Comparison of ENCODE assay signal across 9 mouse cellular contexts in the genomic region with DNA sequence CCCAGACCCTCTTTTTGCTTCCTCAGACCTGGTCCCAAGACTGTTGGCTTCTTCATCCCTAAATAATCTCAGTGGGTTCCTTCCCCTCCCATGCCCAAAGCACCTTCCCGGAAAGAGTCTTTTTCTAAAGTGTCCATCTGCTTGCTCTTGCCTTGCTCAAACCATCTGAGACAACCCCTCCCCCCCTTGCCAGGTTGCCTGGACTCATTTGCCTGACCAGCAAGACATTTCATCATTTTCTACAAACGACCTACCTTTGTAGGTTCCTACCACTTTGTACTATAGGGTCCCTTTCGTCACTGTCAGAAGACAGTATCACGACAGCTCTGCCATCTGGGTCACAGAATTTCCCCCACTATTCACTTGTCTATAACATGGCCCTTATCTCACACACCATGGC. TPM values are rescaled to one million over a fixed set of nuclear protein-coding genes. Genes with fewer than 3 reads are reported as not detected.
A peak's percentile ranks its signal among the peaks of the same experiment; 100 is the strongest.
DNase-seq lines count a peak whose midpoint lies in the region; ATAC-seq and TF ChIP-seq lines count a peak whose summit lies in the region.
"Had no signal": no experiment of that assay in that cellular context is flagged by ENCODE, and none has a peak within 500 bp of the region (broad histone marks: within the 10 kb centered on the region; RNA-seq: fewer than 3 reads in every experiment).

No protein-coding gene starts in this region.

- peaks cover 64% of the 10 kb centered on the region for H3K4me1 ChIP-seq in hindbrain, embryonic 10.5 days (replicated peaks)
- H3K4me1 ChIP-seq in hindbrain, embryonic 11.5 days (replicated peaks; ENCODE audit: control insufficient read depth, insufficient read depth, low read length): peaks cover 5% of the 10 kb centered on the region; the same call in 1 of the 2 replicates
- peaks cover 50% of the 10 kb centered on the region for H3K4me1 ChIP-seq in midbrain, embryonic 12.5 days
- H3K4me1 ChIP-seq in midbrain, postnatal 0 days (ENCODE audit: insufficient read depth, low read length): peaks cover 9% of the 10 kb centered on the region; the same call in 1 of the 2 replicates
- H3K4me1 ChIP-seq in hindbrain, embryonic 16.5 days (ENCODE audit: control insufficient read depth, insufficient read depth, low read depth, low read length): peaks cover 30% of the 10 kb centered on the region
- peaks cover 46% of the 10 kb centered on the region for H3K4me1 ChIP-seq in stomach, embryonic 16.5 days (ENCODE audit: control insufficient read depth, insufficient read depth, low read length)

- no peak overlapping the region for H3K4me2 ChIP-seq in hindbrain, embryonic 11.5 days (replicated peaks; ENCODE audit: low read depth, low read length)
- no peak overlapping the region for H3K4me2 ChIP-seq in midbrain, embryonic 12.5 days (replicated peaks)
- H3K4me2 ChIP-seq in midbrain, postnatal 0 days (ENCODE audit: low read depth, low read length, poor library complexity, severe bottlenecking): no peak overlapping the region
- H3K4me2 ChIP-seq in hindbrain, embryonic 16.5 days (ENCODE audit: low read length): no peak overlapping the region
- H3K4me2 ChIP-seq in stomach, embryonic 16.5 days (ENCODE audit: low read depth, low read length): no peak overlapping the region

- no peak for TF ChIP-seq CTCF in midbrain, postnatal 0 days (IDR thresholded peaks at IDR 0.05)

- H3K27ac ChIP-seq in hindbrain, embryonic 10.5 days: peak overlapping the region; percentile 88
- no peak overlapping the region for H3K27ac ChIP-seq in hindbrain, embryonic 11.5 days (ENCODE audit: low read depth, low read length)
- peak overlapping the region; percentile 88; the same call in 1 of the 2 replicates for H3K27ac ChIP-seq in midbrain, embryonic 12.5 days (replicated peaks)
- no peak overlapping the region for H3K27ac ChIP-seq in midbrain, postnatal 0 days (ENCODE audit: low read depth, low read length)
- H3K27ac ChIP-seq in hindbrain, embryonic 16.5 days (ENCODE audit: low read depth, low read length): 0 out of 2 replicates have a peak overlapping the region, but pooled peaks have one; percentile 49
- H3K27ac ChIP-seq in stomach, embryonic 16.5 days (ENCODE audit: low read length): peak overlapping the region; percentile 93; the same call in 1 of the 2 replicates

- H3K9ac ChIP-seq in hindbrain, embryonic 11.5 days (ENCODE audit: low read depth, low read length): no peak overlapping the region
- no peak overlapping the region for H3K9ac ChIP-seq in midbrain, embryonic 12.5 days (replicated peaks)
- H3K9ac ChIP-seq in midbrain, postnatal 0 days (replicated peaks; ENCODE audit: low read length, poor library complexity, severe bottlenecking): no peak overlapping the region
- H3K9ac ChIP-seq in hindbrain, embryonic 16.5 days (ENCODE audit: low read depth, low read length): no peak overlapping the region
- peak overlapping the region; percentile 65 for H3K9ac ChIP-seq in stomach, embryonic 16.5 days (ENCODE audit: low read length)

- H3K4me3 ChIP-seq in hindbrain, embryonic 10.5 days: no peak overlapping the region
- no peak overlapping the region for H3K4me3 ChIP-seq in hindbrain, embryonic 11.5 days (ENCODE audit: low read depth, low read length)
- no peak overlapping the region for H3K4me3 ChIP-seq in midbrain, embryonic 12.5 days
- no peak overlapping the region for H3K4me3 ChIP-seq in midbrain, postnatal 0 days (ENCODE audit: low read depth, low read length)
- no peak overlapping the region for H3K4me3 ChIP-seq in hindbrain, embryonic 16.5 days (ENCODE audit: low read length)
- no peak overlapping the region for H3K4me3 ChIP-seq in stomach, embryonic 16.5 days (replicated peaks; ENCODE audit: low read length)

- H3K36me3 ChIP-seq in hindbrain, embryonic 10.5 days: peaks cover 25% of the 10 kb centered on the region
- 0 out of 2 replicates have a peak, but pooled peaks cover 3% of the 10 kb centered on the region for H3K36me3 ChIP-seq in hindbrain, embryonic 11.5 days (ENCODE audit: control insufficient read depth, insufficient read depth, low read length)
- peaks cover 16% of the 10 kb centered on the region for H3K36me3 ChIP-seq in midbrain, embryonic 12.5 days
- H3K36me3 ChIP-seq in midbrain, postnatal 0 days (ENCODE audit: insufficient read depth, low read length): no peaks in the 10 kb centered on the region
- H3K36me3 ChIP-seq in hindbrain, embryonic 16.5 days (ENCODE audit: control insufficient read depth, insufficient read depth, low read length): no peaks in the 10 kb centered on the region
- H3K36me3 ChIP-seq in stomach, embryonic 16.5 days (ENCODE audit: control insufficient read depth, insufficient read depth, low read length): 0 out of 2 replicates have a peak, but pooled peaks cover 7% of the 10 kb centered on the region

- no peaks in the 10 kb centered on the region for H3K9me3 ChIP-seq in hindbrain, embryonic 10.5 days
- H3K9me3 ChIP-seq in hindbrain, embryonic 11.5 days (ENCODE audit: control insufficient read depth, low read length): no peaks in the 10 kb centered on the region
- H3K9me3 ChIP-seq in midbrain, embryonic 12.5 days: no peaks in the 10 kb centered on the region
- H3K9me3 ChIP-seq in midbrain, postnatal 0 days (ENCODE audit: low read length): no peaks in the 10 kb centered on the region
- H3K9me3 ChIP-seq in hindbrain, embryonic 16.5 days (ENCODE audit: control insufficient read depth, low read length): no peaks in the 10 kb centered on the region
- no peaks in the 10 kb centered on the region for H3K9me3 ChIP-seq in stomach, embryonic 16.5 days (replicated peaks; ENCODE audit: control insufficient read depth, low read length)

- WGBS in hindbrain, embryonic 10.5 days: 79% methylated on average over 4 of the region's 4 CpGs
- WGBS in hindbrain, embryonic 11.5 days: 81% methylated on average over 4 of the region's 4 CpGs
- WGBS in midbrain, embryonic 12.5 days: 88% methylated on average over 4 of the region's 4 CpGs
- 80% methylated on average over 4 of the region's 4 CpGs for WGBS in midbrain, postnatal 0 days
- WGBS in hindbrain, embryonic 16.5 days: 78% methylated on average over 4 of the region's 4 CpGs
- 74% methylated on average over 4 of the region's 4 CpGs for WGBS in stomach, embryonic 16.5 days

- H3K27me3 ChIP-seq in hindbrain, embryonic 10.5 days (ENCODE audit: insufficient read depth, poor library complexity, severe bottlenecking): no peaks in the 10 kb centered on the region
- H3K27me3 ChIP-seq in hindbrain, embryonic 11.5 days (ENCODE audit: control insufficient read depth, insufficient read depth, low read length): no peaks in the 10 kb centered on the region
- H3K27me3 ChIP-seq in midbrain, embryonic 12.5 days: no peaks in the 10 kb centered on the region
- no peaks in the 10 kb centered on the region for H3K27me3 ChIP-seq in midbrain, postnatal 0 days (ENCODE audit: insufficient read depth, low read length)
- H3K27me3 ChIP-seq in hindbrain, embryonic 16.5 days (replicated peaks; ENCODE audit: control insufficient read depth, insufficient read depth, low read length): no peaks in the 10 kb centered on the region
- H3K27me3 ChIP-seq in stomach, embryonic 16.5 days (ENCODE audit: control insufficient read depth, insufficient read depth, low read length): no peaks in the 10 kb centered on the region

- DNase-seq in hindbrain, embryonic 10.5 days (ENCODE audit: low spot score): no peak
- DNase-seq in hindbrain, embryonic 11.5 days (ENCODE audit: low spot score): no peak
- no peak for DNase-seq in midbrain, postnatal 0 days (ENCODE audit: low spot score)
- no peak for DNase-seq in adrenal gland, postnatal 14 days

- no peak for ATAC-seq in hindbrain, embryonic 11.5 days (ENCODE audit: low FRiP score)
- ATAC-seq in midbrain, embryonic 12.5 days (ENCODE audit: low FRiP score, low read depth): no peak
- no peak for ATAC-seq in midbrain, postnatal 0 days (ENCODE audit: low FRiP score)
- ATAC-seq in hindbrain, embryonic 16.5 days: no peak
- no peak for ATAC-seq in stomach, embryonic 16.5 days (ENCODE audit: insufficient read depth, low FRiP score)

RNA-seq across cellular contexts. Expression of a gene that starts 1.5 kb away (rescaled TPM):
- polyA plus RNA-seq in hindbrain, embryonic 10.5 days (2016; fragmentation: Nextera tagmentation; extraction: Ambion mirVana): 100.0 and 117 TPM in 2 replicates
- polyA plus RNA-seq in hindbrain, embryonic 11.5 days (2014; fragmentation: Nextera tagmentation; extraction: Ambion mirVana): 107 and 108 TPM in 2 replicates
- 162 and 172 TPM in 2 replicates for polyA plus RNA-seq in midbrain, embryonic 12.5 days (2016; fragmentation: Nextera tagmentation; extraction: Ambion mirVana)
- total RNA-seq in midbrain, postnatal 0 days (2014; rRNA removed): 12.0 and 19.8 TPM in 2 replicates
- polyA plus RNA-seq in midbrain, postnatal 0 days (2015; fragmentation: Nextera tagmentation; extraction: Ambion mirVana): 8.9 and 9.9 TPM in 2 replicates
- polyA plus RNA-seq in hindbrain, embryonic 16.5 days (2015; fragmentation: Nextera tagmentation; extraction: Ambion mirVana): 28.0 and 28.5 TPM in 2 replicates
- 98.5 and 110 TPM in 2 replicates for polyA plus RNA-seq in stomach, embryonic 16.5 days (2015; fragmentation: Nextera tagmentation; extraction: Ambion mirVana)
- 36.7 and 58.2 TPM in 2 replicates for total RNA-seq in adrenal gland, postnatal 14 days (2021)

RNA-seq across cellular contexts. Expression of a gene that starts 30.6 kb away (rescaled TPM):
- polyA plus RNA-seq in hindbrain, embryonic 10.5 days (2016; fragmentation: Nextera tagmentation; extraction: Ambion mirVana): not detected in 2 replicates
- not detected in 2 replicates for polyA plus RNA-seq in hindbrain, embryonic 11.5 days (2014; fragmentation: Nextera tagmentation; extraction: Ambion mirVana)
- not detected in 2 replicates for polyA plus RNA-seq in midbrain, embryonic 12.5 days (2016; fragmentation: Nextera tagmentation; extraction: Ambion mirVana)
- 0.24 and 0.99 TPM in 2 replicates for total RNA-seq in midbrain, postnatal 0 days (2014; rRNA removed)
- 0.21 and 0.48 TPM in 2 replicates for polyA plus RNA-seq in midbrain, postnatal 0 days (2015; fragmentation: Nextera tagmentation; extraction: Ambion mirVana)
- 0.15 and 0.73 TPM in 2 replicates for polyA plus RNA-seq in hindbrain, embryonic 16.5 days (2015; fragmentation: Nextera tagmentation; extraction: Ambion mirVana)
- 4.8 and 8.4 TPM in 2 replicates for polyA plus RNA-seq in stomach, embryonic 16.5 days (2015; fragmentation: Nextera tagmentation; extraction: Ambion mirVana)
- not detected in 2 replicates for total RNA-seq in adrenal gland, postnatal 14 days (2021)
- total RNA-seq: liver, adult 2 months; MEL had no signal
- polyA plus RNA-seq: liver, adult 2 months had no signal

RNA-seq across cellular contexts. Expression of a gene that starts 43.4 kb away (rescaled TPM):
- polyA plus RNA-seq in hindbrain, embryonic 10.5 days (2016; fragmentation: Nextera tagmentation; extraction: Ambion mirVana): 3.6 and 9.8 TPM in 2 replicates
- 7.0 and 10.1 TPM in 2 replicates for polyA plus RNA-seq in hindbrain, embryonic 11.5 days (2014; fragmentation: Nextera tagmentation; extraction: Ambion mirVana)
- polyA plus RNA-seq in midbrain, embryonic 12.5 days (2016; fragmentation: Nextera tagmentation; extraction: Ambion mirVana): 10.9 and 15.0 TPM in 2 replicates
- 17.0 and 17.1 TPM in 2 replicates for total RNA-seq in midbrain, postnatal 0 days (2014; rRNA removed)
- polyA plus RNA-seq in midbrain, postnatal 0 days (2015; fragmentation: Nextera tagmentation; extraction: Ambion mirVana): 24.8 and 26.3 TPM in 2 replicates
- polyA plus RNA-seq in hindbrain, embryonic 16.5 days (2015; fragmentation: Nextera tagmentation; extraction: Ambion mirVana): 11.8 and 24.0 TPM in 2 replicates
- 12.3 and 13.1 TPM in 2 replicates for polyA plus RNA-seq in stomach, embryonic 16.5 days (2015; fragmentation: Nextera tagmentation; extraction: Ambion mirVana)
- 13.9 and 15.3 TPM in 2 replicates for total RNA-seq in adrenal gland, postnatal 14 days (2021)
- total RNA-seq: MEL had no signal

Comparison
In these comparisons a context has a peak if more than half of its experiments do, and no peak if none do; other contexts are left out.
1. H3K27ac ChIP-seq: peak in hindbrain, embryonic 10.5 days (single experiment), midbrain, embryonic 12.5 days (single experiment), hindbrain, embryonic 16.5 days (single experiment) and stomach, embryonic 16.5 days (single experiment); none in hindbrain, embryonic 11.5 days (single experiment) and midbrain, postnatal 0 days (single experiment).